Mouse (Mus musculus): ENCODE measurements around the gene Glrx3.

- no peak for TF ChIP-seq CTCF (IDR thresholded peaks at IDR 0.05)
- TF ChIP-seq EP300 (IDR thresholded peaks at IDR 0.05): no peak
Observed at GRCm38 (mm10) chr7:137498736-137499135, 61.3 kb downstream of the Glrx3 start.

Measured in lung, postnatal 0 days (tissue).